Mouse (Mus musculus) forebrain, embryonic 15.5 days (tissue): ENCODE data around the gene St3gal4. TPM values are rescaled to one million over a fixed set of nuclear protein-coding genes. Genes with fewer than 3 reads are reported as not detected.

Experiments
- ATAC-seq: fragments of 200-750 bp; cut with Nextera tagmentation; replicated peaks from 2 replicates; pipeline ENCODE4 v1.8.0; 2017; ENCODE audit warnings: mild to moderate bottlenecking, moderate TSS enrichment, moderate library complexity
- H3K27ac ChIP-seq: fragments of 300-500 bp; sonication (generic); replicated peaks from 2 replicates; pipeline ENCODE4 v1.5.1; 2015; ENCODE audit warnings: mild to moderate bottlenecking, inconsistent platforms
- H3K27me3 ChIP-seq: fragments of 300-500 bp; sonication (generic); 2 replicates; pipeline ENCODE4 v1.6.1; 2015; ENCODE audit warnings: inconsistent platforms
- H3K36me3 ChIP-seq: fragments of 300-500 bp; sonication (generic); 2 replicates; pipeline ENCODE4 v1.6.1; 2015; ENCODE audit warnings: mild to moderate bottlenecking, inconsistent platforms
- H3K4me1 ChIP-seq: fragments of 300-500 bp; sonication (generic); 2 replicates; pipeline ENCODE4 v1.6.1; 2015; ENCODE audit warnings: inconsistent platforms
- H3K4me2 ChIP-seq: fragments of 300-500 bp; sonication (generic); replicated peaks from 2 replicates; pipeline ENCODE4 v1.6.1; 2015; ENCODE audit warnings: mild to moderate bottlenecking, inconsistent platforms
- H3K4me3 ChIP-seq: fragments of 300-500 bp; sonication (generic); 2 replicates; pipeline ENCODE4 v1.5.1; 2015; ENCODE audit warnings: mild to moderate bottlenecking, inconsistent platforms
- H3K9ac ChIP-seq: fragments of 300-500 bp; sonication (generic); replicated peaks from 2 replicates; pipeline ENCODE4 v1.6.1; 2015; ENCODE audit warnings: mild to moderate bottlenecking, inconsistent platforms
- H3K9me3 ChIP-seq: fragments of 300-500 bp; sonication (generic); 2 replicates; pipeline ENCODE4 v1.6.1; 2016; ENCODE audit warnings: inconsistent platforms
- WGBS: fragments of 180-500 bp; shearing (Covaris S2); methylation state at CpG from one replicate; pipeline ENCODE4 v1.1.7; 2015; ENCODE audit warnings: mixed read lengths; 5-methylcytosine and 5-hydroxymethylcytosine counted together
- polyA plus RNA-seq: library from polyadenylated mRNA; unstranded; fragments of >200 nt; fragmentation: Nextera tagmentation; extraction: Ambion mirVana; gene quantifications from 2 replicates; pipeline ENCODE4 v1.2.1, GENCODE M21; 2015

St3gal4 gene
- polyA plus RNA-seq: 13.7 and 13.8 TPM in 2 replicates

GRCm38 (mm10) chr9:35119168-35119567 lies at the start of gene St3gal4:
Gene St3gal4 (minus strand): TSS chr9:35119268.
- WGBS: 83% methylated on average over 6 of the region's 6 CpGs
- H3K36me3 ChIP-seq: no peaks in the 10 kb centered on the region
- H3K4me1 ChIP-seq: peaks cover 22% of the 10 kb centered on the region
- no peak within 1 kb of the TSS for H3K4me2 ChIP-seq
- no peaks in the 10 kb centered on the region for H3K9me3 ChIP-seq
- no peak within 1 kb of the TSS for H3K4me3 ChIP-seq
- no peak within 1 kb of the TSS for H3K27ac ChIP-seq
- H3K9ac ChIP-seq: no peak within 1 kb of the TSS
- no peak for ATAC-seq
- H3K27me3 ChIP-seq: no peaks in the 10 kb centered on the region

DNA sequence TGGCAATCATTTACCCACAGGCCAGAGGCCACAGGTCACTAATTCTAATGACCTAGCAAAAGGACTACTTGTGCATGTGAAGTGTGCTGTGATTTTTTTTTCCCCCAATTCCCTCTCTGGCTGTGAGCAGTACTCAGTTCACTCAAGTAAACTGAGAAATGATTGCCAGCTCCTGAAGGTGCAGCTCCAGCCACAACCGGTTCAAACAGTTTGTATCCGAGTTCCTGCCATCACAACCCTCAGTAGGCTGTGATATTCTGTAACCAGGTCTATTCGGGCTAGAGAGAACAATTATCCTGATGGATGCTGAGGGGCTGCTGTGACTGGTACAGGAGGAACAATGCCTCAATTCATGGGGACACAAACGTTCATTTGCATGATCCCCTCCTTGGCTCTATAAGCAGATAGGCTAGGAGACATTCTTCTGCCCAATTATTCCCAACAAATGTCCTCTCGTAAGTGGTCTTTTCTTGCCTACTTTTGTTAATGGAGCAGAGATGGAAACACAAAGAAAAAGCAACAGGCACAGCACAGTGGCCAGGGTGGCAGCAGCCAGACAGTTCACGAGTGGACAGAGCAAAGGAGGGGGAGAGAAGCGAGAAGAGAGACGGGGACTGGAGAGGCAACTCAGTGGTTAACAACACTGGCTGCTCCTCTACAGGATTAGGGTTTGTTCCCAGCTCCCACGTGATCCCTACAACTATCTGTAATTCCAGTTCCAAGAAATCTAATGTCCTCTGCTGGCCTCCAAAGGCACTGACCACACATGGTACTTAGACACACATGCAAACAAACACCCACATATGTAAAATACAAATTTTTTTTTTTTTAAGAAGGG lies 47.9 kb upstream of the St3gal4 start:
- Histone ChIP-seq H3K36me3 (no peaks in the 10 kb centered on the region), H3K4me2 (no peak overlapping the region), H3K27me3 (no peaks in the 10 kb centered on the region), H3K27ac (0 out of 2 replicates have a peak overlapping the region, but pooled peaks have one; percentile 0), H3K4me1 (peaks cover 11% of the 10 kb centered on the region), H3K9me3 (no peaks in the 10 kb centered on the region), H3K4me3 (no peak overlapping the region), H3K9ac (0 out of 2 replicates have a peak overlapping the region, but pooled peaks have one; percentile 10)
- ATAC-seq: peak; percentile 64
- WGBS: 4% methylated on average over 9 of the region's 9 CpGs

DNA sequence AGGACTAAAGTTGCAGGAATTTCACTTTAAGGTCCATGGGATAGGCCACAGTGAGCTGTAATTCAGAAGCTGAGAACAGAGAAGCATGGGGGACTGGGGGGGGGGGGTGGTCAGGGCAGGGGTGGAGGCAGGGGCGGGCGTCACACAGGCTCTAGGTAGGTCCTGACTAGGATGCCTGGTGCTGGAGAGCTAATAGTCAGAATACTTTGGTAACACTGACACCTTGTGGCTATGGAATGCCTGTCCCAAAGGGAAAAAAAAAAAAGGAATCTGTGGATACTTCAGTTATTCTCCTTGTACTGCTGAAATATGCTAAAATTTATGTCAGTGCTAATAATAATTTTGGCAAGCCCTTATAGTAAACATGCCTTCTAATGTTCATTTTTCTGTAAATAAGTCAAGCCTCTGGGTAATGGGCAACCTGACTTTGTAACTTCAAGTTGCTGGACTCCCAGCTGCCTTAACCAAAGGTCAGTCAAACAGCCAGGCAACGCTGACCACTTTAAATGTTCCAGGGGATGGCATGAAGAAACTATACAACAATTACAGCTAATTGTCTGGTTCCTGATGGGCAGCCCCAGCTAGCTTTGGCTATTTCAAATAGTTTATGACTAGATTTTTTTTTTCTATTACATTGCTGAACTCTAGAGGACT lies 47.2 kb upstream of the St3gal4 start:
- Histone ChIP-seq H3K4me3 (no peak overlapping the region), H3K4me1 (peaks cover 14% of the 10 kb centered on the region), H3K27me3 (no peaks in the 10 kb centered on the region), H3K36me3 (no peaks in the 10 kb centered on the region), H3K27ac (no peak overlapping the region), H3K9ac (no peak overlapping the region), H3K4me2 (no peak overlapping the region), H3K9me3 (no peaks in the 10 kb centered on the region)
- ATAC-seq: peak; percentile 70; the same call in 1 of the 2 replicates
- WGBS: 22% methylated on average over 3 of the region's 3 CpGs

DNA sequence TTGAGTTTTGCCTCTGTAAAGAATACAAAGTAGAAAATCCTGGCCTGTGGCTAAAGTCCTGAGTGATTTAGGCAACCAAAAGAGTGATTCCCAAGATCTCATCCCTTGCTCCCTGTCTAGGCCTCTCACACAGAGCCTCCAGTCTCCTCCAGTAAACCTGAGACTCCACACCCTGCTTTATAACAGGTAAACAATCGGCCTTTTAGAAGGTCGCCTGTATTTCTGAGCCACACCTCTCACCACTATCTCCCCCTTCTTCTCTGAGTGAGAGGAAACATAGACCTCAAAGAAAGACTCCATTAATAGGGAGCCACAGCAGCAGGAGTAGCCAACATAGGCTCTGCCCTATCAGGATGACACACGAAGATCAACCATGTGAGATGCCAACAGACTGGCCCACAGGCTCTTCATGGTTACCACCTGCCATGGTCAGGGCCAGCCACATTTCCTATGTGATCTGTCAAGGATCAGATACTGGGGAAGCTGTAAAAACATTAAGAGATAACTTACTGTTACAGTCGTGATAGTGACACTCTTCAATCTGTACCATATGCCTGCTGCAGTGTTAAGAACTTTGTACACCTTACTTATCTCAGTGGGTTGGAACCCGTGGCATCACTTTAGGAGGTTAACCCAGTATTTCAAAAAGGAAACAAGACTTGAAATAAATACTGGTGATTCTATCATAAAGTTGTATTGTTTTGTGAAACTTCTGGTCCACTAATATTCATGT lies 45.2 kb upstream of the St3gal4 start:
- H3K4me2 ChIP-seq: no peak overlapping the region
- no peak overlapping the region for H3K27ac ChIP-seq
- H3K9ac ChIP-seq: no peak overlapping the region
- no peaks in the 10 kb centered on the region for H3K9me3 ChIP-seq
- 83% methylated on average over 5 of the region's 5 CpGs for WGBS
- peaks cover 14% of the 10 kb centered on the region for H3K4me1 ChIP-seq
- no peaks in the 10 kb centered on the region for H3K27me3 ChIP-seq
- ATAC-seq: no peak
- no peak overlapping the region for H3K4me3 ChIP-seq
- no peaks in the 10 kb centered on the region for H3K36me3 ChIP-seq

GRCm38 (mm10) chr9:35163011-35163690 lies 44.1 kb upstream of the St3gal4 start:
- Histone ChIP-seq H3K4me3 (no peak overlapping the region), H3K9ac (no peak overlapping the region), H3K27ac (no peak overlapping the region), H3K4me1 (peaks cover 14% of the 10 kb centered on the region), H3K36me3 (no peaks in the 10 kb centered on the region), H3K4me2 (no peak overlapping the region), H3K27me3 (no peaks in the 10 kb centered on the region), H3K9me3 (no peaks in the 10 kb centered on the region)
- 75% methylated on average over 11 of the region's 11 CpGs for WGBS
- no peak for ATAC-seq

DNA sequence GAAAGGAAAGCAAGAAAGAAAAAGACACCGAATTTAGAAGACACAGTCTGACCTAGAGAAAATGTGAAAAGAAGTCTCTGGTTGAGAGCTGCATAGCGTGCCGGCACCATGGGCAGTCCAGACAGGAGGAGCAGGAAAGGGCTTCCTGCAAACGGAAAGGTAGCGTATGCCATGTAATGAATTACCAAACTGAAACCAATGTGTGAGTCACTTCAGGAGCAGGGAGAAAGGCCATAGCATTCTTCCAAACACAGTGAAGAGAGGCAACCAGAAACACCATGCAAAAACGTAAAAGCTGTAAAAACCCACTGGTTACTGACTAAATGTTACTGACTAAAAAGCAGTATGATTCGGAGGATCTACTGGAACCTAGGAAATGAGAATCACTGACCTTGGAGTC lies 42.7 kb upstream of the St3gal4 start:
- H3K4me1 ChIP-seq: peaks cover 7% of the 10 kb centered on the region; the same call in 1 of the 2 replicates
- no peak overlapping the region for H3K9ac ChIP-seq
- no peaks in the 10 kb centered on the region for H3K27me3 ChIP-seq
- no peak overlapping the region for H3K4me2 ChIP-seq
- H3K27ac ChIP-seq: no peak overlapping the region
- no peaks in the 10 kb centered on the region for H3K9me3 ChIP-seq
- ATAC-seq: no peak
- no peaks in the 10 kb centered on the region for H3K36me3 ChIP-seq
- WGBS: 89% methylated on average over 7 of the region's 7 CpGs
- no peak overlapping the region for H3K4me3 ChIP-seq

GRCm38 (mm10) chr9:35160662-35161061 lies 41.6 kb upstream of the St3gal4 start:
- Histone ChIP-seq H3K4me3 (no peak overlapping the region), H3K27ac (no peak overlapping the region), H3K4me1 (0 out of 2 replicates have a peak, but pooled peaks cover 3% of the 10 kb centered on the region), H3K9ac (no peak overlapping the region), H3K27me3 (no peaks in the 10 kb centered on the region), H3K4me2 (no peak overlapping the region), H3K36me3 (no peaks in the 10 kb centered on the region), H3K9me3 (no peaks in the 10 kb centered on the region)
- ATAC-seq: no peak
- 81% methylated on average over 2 of the region's 2 CpGs for WGBS

DNA sequence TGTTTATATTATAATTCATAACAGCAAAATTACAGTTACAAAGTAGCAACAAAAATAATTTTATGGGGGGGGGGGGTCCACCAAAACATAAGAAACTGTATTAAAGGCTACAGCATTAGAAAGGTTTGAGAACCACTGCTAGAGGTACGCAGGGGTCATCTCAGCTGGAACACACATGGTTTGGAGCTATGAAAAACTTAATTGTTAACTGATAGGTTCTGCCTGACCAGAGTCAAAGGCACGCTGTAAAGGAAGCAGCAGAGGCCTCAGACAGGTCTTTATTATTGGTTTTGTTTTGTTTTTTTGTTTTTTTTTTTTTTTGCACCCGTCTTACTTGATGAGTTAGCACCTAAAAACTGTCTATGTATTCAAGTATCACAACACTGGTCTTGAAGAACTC lies 39.4 kb upstream of the St3gal4 start:
- Histone ChIP-seq H3K4me2 (no peak overlapping the region), H3K27me3 (no peaks in the 10 kb centered on the region), H3K9ac (no peak overlapping the region), H3K9me3 (no peaks in the 10 kb centered on the region), H3K36me3 (no peaks in the 10 kb centered on the region), H3K4me1 (0 out of 2 replicates have a peak, but pooled peaks cover 3% of the 10 kb centered on the region), H3K4me3 (no peak overlapping the region), H3K27ac (no peak overlapping the region)
- no peak for ATAC-seq
- WGBS: 82% methylated on average over 3 of the region's 3 CpGs

DNA sequence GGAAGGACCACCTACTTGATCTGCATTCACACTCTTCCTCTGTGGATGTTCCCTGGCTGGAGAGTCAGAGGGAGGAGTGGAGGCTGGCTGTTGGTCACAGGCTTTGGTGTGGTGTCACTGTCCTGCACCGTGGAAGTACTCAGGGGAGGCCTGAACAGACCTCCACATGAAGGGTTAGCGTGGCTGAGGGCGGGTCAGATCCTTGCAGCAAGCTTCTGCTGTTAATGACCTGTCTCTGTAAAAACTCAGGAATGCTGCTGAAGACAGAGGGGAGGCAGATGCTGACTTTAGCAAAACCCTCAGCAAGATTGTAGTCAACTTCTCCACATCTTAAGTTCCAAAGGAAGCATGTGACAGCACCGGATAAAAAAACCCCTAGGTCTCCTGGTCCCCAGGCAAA lies 37.8 kb upstream of the St3gal4 start:
- 90% methylated on average over 4 of the region's 4 CpGs for WGBS
- no peak overlapping the region for H3K9ac ChIP-seq
- no peaks in the 10 kb centered on the region for H3K27me3 ChIP-seq
- no peak for ATAC-seq
- no peak overlapping the region for H3K4me3 ChIP-seq
- no peaks in the 10 kb centered on the region for H3K9me3 ChIP-seq
- H3K36me3 ChIP-seq: no peaks in the 10 kb centered on the region
- H3K27ac ChIP-seq: no peak overlapping the region
- no peak overlapping the region for H3K4me2 ChIP-seq
- 0 out of 2 replicates have a peak, but pooled peaks cover 3% of the 10 kb centered on the region for H3K4me1 ChIP-seq

DNA sequence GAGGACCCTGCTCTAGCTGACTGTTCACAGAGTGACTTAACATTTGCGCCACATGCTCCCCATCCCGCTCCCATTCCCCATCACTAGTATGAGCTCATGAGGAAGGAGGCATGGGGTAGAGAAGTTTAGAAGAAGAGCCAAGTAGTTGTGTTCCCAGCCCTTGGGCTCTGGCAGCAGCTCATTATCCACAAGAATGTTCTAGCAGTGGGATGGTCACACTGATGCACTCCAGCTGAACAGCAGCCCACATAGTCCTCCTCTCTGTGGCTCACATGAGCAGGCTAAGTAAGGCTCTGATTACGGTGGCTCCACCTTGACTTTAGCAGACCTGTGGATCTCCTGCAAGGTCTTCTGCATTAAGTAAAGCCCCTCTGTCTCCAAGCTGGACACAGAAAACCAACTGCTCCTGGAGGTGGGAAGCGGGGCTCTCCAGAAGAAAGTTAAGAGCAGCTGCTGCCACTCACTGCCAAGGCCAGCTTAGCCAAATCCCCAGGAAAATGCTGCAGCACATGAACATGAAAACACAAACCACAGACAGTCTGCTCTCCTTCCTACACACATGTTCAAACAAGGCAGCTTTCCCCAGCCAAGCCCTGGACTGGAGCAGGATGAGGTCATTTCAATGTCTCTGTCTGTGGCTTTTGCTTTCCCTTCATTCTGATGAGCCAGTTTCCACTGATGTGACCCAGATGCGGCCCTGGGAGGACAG lies 37.1 kb upstream of the St3gal4 start:
- Histone ChIP-seq H3K4me1 (no peaks in the 10 kb centered on the region), H3K36me3 (no peaks in the 10 kb centered on the region), H3K9ac (no peak overlapping the region), H3K27ac (no peak overlapping the region), H3K27me3 (no peaks in the 10 kb centered on the region), H3K4me3 (no peak overlapping the region), H3K4me2 (no peak overlapping the region), H3K9me3 (no peaks in the 10 kb centered on the region)
- WGBS: 96% methylated on average over 5 of the region's 5 CpGs
- ATAC-seq: no peak

GRCm38 (mm10) chr9:35152923-35153322 lies 33.9 kb upstream of the St3gal4 start:
- ATAC-seq: no peak
- WGBS: 85% methylated on average over 1 of the region's 1 CpGs

More at GRCm38 (mm10) chr9:35152923-35153322, 33.9 kb upstream of the St3gal4 start:
- H3K27me3 ChIP-seq: no peaks in the 10 kb centered on the region
- no peaks in the 10 kb centered on the region for H3K36me3 ChIP-seq
- H3K27ac ChIP-seq: no peak overlapping the region
- no peak overlapping the region for H3K9ac ChIP-seq
- no peaks in the 10 kb centered on the region for H3K4me1 ChIP-seq
- H3K4me3 ChIP-seq: no peak overlapping the region
- no peak overlapping the region for H3K4me2 ChIP-seq
- H3K9me3 ChIP-seq: no peaks in the 10 kb centered on the region
